Mouse (Mus musculus): ENCODE measurements around the gene Brpf3.

DNA sequence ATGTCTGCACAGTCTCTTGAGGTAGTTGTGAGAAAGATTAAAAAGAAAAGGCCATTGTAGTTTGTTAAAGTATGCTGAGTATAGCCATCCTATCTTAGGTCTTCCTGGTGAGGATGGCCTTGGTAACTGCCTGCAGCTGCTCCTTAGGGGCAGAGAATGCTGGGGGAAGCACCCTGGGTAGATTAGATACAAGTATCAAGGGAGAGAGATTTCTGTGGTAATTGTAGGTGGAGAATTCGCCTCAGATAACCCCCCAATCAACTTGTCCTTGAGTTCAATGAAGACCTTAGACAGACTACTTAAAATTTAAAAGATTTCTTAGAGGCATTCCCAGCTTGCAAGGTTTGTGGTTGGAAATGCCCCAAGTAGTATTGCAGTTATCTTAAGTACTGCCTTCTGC, 2.4 kb downstream of the Brpf3 start:
- no peak for TF ChIP-seq GATA1 (IDR thresholded peaks at IDR 0.05; ENCODE audit: borderline replicate concordance, low read length)
- TF ChIP-seq FLI1 (IDR thresholded peaks at IDR 0.05; ENCODE audit: low read length): no peak

Data from megakaryocyte, embryonic 14.5 days (primary cell).